Mouse (Mus musculus) central nervous system, embryonic 18 days (tissue): ENCODE data around the gene Gpr6. TPM values are rescaled to one million over a fixed set of nuclear protein-coding genes. Genes with fewer than 3 reads are reported as not detected.

Experiments
- polyA plus RNA-seq: library from polyadenylated mRNA; depleted of rRNA; stranded (reverse); fragments of >200 nt; gene quantifications from 2 replicates; pipeline ENCODE4 v1.2.3, GENCODE M21; 2012; rRNA removed

Gpr6 gene
- 3.8 and 6.1 TPM in 2 replicates for polyA plus RNA-seq

DNA sequence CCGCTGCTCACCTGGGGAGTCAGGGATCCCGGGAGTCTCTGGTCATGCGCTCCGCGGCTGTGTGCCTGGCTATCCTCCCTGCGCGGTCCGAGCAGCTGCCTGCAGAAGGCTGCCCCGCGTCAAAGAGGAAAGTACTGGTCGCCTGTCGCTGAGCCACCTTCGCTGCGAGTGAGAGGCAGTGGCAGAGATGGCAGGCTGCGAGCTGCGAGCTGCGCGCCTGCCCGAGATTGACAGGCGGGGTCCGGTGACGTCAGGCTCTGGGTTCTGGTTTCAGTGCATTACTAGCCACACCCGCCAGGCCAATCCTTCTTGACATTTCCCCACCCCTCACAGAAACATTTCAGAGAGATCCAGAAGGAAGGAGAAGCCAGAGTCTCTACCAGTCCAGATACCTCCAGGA lies at the start of gene Gpr6:
TSS of gene Gpr6 (minus strand) at position 170 of the 400 bp plus-strand sequence.

Other genes with a start within 250 kb of the Gpr6 start
- gene Cdc40, start 189.0 kb downstream of the Gpr6 start, polyA plus RNA-seq: 20.0 and 20.7 TPM in 2 replicates
- 70.0 and 90.1 TPM in 2 replicates for gene Wasf1, start 188.8 kb downstream of the Gpr6 start, polyA plus RNA-seq
- gene Fig4, start 231.0 kb upstream of the Gpr6 start, polyA plus RNA-seq: 21.2 and 22.6 TPM in 2 replicates
- gene Ak9, start 231.7 kb upstream of the Gpr6 start, polyA plus RNA-seq: 0.14 and 0.20 TPM in 2 replicates